Mouse (Mus musculus): Measurements from ENCODE around the gene 1700001C02Rik. TPM values are rescaled to one million over a fixed set of nuclear protein-coding genes. Genes with fewer than 3 reads are reported as not detected.

1700001C02Rik gene
- polyA plus RNA-seq, 1 experiment from 2014 or later = not detected

GRCm38 (mm10) chr5:30513111-30513510 lies 47.3 kb downstream of the 1700001C02Rik start:
- WGBS = 87% methylated on average over 8 of the region's 8 CpGs

GRCm38 (mm10) chr5:30516376-30516775 lies 50.5 kb downstream of the 1700001C02Rik start:
- Histone ChIP-seq H3K9me3 (no peaks in the 10 kb centered on the region), H3K36me3 (no peaks in the 10 kb centered on the region), H3K4me1 (peaks cover 20% of the 10 kb centered on the region), H3K27ac (peak overlapping the region; percentile 65; the same call in 1 of the 2 replicates), H3K27me3 (ENCODE audit: insufficient read depth, poor library complexity, severe bottlenecking) (no peaks in the 10 kb centered on the region), H3K4me3 (no peak overlapping the region)
- WGBS = 44% methylated on average over 7 of the region's 7 CpGs
- no peak for DNase-seq (ENCODE audit: low spot score)

More at GRCm38 (mm10) chr5:30513111-30513510, 47.3 kb downstream of the 1700001C02Rik start:
- Histone ChIP-seq H3K27me3 (ENCODE audit: insufficient read depth, poor library complexity, severe bottlenecking) (no peaks in the 10 kb centered on the region), H3K9me3 (no peaks in the 10 kb centered on the region), H3K36me3 (no peaks in the 10 kb centered on the region), H3K4me1 (peaks cover 16% of the 10 kb centered on the region), H3K27ac (no peak overlapping the region), H3K4me3 (no peak overlapping the region)
- no peak for DNase-seq (ENCODE audit: low spot score)

- Histone ChIP-seq H3K9me3 (no peaks in the 10 kb centered on the region), H3K4me3 (no peak overlapping the region), H3K27me3 (ENCODE audit: insufficient read depth, poor library complexity, severe bottlenecking) (no peaks in the 10 kb centered on the region), H3K36me3 (no peaks in the 10 kb centered on the region), H3K27ac (peak overlapping the region; percentile 59; the same call in 1 of the 2 replicates), H3K4me1 (peaks cover 20% of the 10 kb centered on the region)
- DNase-seq (ENCODE audit: low spot score) = no peak
- WGBS = 73% methylated on average over 5 of the region's 5 CpGs
Measured at GRCm38 (mm10) chr5:30518108-30518507, 52.3 kb downstream of the 1700001C02Rik start.

GRCm38 (mm10) chr5:30518547-30518946 lies 52.7 kb downstream of the 1700001C02Rik start:
- DNase-seq (ENCODE audit: low spot score) = no peak
- Histone ChIP-seq H3K4me3 (no peak overlapping the region), H3K9me3 (no peaks in the 10 kb centered on the region), H3K36me3 (no peaks in the 10 kb centered on the region), H3K27ac (peak overlapping the region; percentile 62), H3K4me1 (peaks cover 20% of the 10 kb centered on the region), H3K27me3 (ENCODE audit: insufficient read depth, poor library complexity, severe bottlenecking) (no peaks in the 10 kb centered on the region)
- 62% methylated on average over 6 of the region's 6 CpGs for WGBS

GRCm38 (mm10) chr5:30519494-30519893 lies 53.6 kb downstream of the 1700001C02Rik start:
- Histone ChIP-seq H3K4me3 (no peak overlapping the region), H3K9me3 (no peaks in the 10 kb centered on the region), H3K4me1 (peaks cover 29% of the 10 kb centered on the region), H3K27me3 (ENCODE audit: insufficient read depth, poor library complexity, severe bottlenecking) (no peaks in the 10 kb centered on the region), H3K27ac (peak overlapping the region; percentile 62; the same call in 1 of the 2 replicates), H3K36me3 (no peaks in the 10 kb centered on the region)
- 40% methylated on average over 7 of the region's 7 CpGs for WGBS
- no peak for DNase-seq (ENCODE audit: low spot score)

GRCm38 (mm10) chr5:30520214-30520732 lies 54.4 kb downstream of the 1700001C02Rik start:
- DNase-seq (ENCODE audit: low spot score) = no peak
- WGBS = 77% methylated on average over 10 of the region's 10 CpGs
- Histone ChIP-seq H3K27ac (0 out of 2 replicates have a peak overlapping the region, but pooled peaks have one; percentile 5), H3K4me1 (peaks cover 31% of the 10 kb centered on the region), H3K4me3 (no peak overlapping the region), H3K9me3 (no peaks in the 10 kb centered on the region), H3K27me3 (ENCODE audit: insufficient read depth, poor library complexity, severe bottlenecking) (no peaks in the 10 kb centered on the region), H3K36me3 (no peaks in the 10 kb centered on the region)

- H3K4me3 ChIP-seq = no peak overlapping the region
- H3K27me3 ChIP-seq (ENCODE audit: insufficient read depth, poor library complexity, severe bottlenecking) = no peaks in the 10 kb centered on the region
- H3K27ac ChIP-seq = no peak overlapping the region
- DNase-seq (ENCODE audit: low spot score) = no peak
- H3K4me1 ChIP-seq = peaks cover 48% of the 10 kb centered on the region
- H3K9me3 ChIP-seq = no peaks in the 10 kb centered on the region
- H3K36me3 ChIP-seq = no peaks in the 10 kb centered on the region
- WGBS = 90% methylated on average over 8 of the region's 8 CpGs
Measured at GRCm38 (mm10) chr5:30522406-30522805, 56.6 kb downstream of the 1700001C02Rik start.

- no peak for DNase-seq (ENCODE audit: low spot score)
- Histone ChIP-seq H3K36me3 (no peaks in the 10 kb centered on the region), H3K4me1 (peaks cover 51% of the 10 kb centered on the region), H3K27me3 (ENCODE audit: insufficient read depth, poor library complexity, severe bottlenecking) (peaks cover 5% of the 10 kb centered on the region), H3K9me3 (no peaks in the 10 kb centered on the region), H3K27ac (0 out of 2 replicates have a peak overlapping the region, but pooled peaks have one; percentile 48), H3K4me3 (no peak overlapping the region)
- WGBS = 80% methylated on average over 3 of the region's 3 CpGs
Measured at GRCm38 (mm10) chr5:30523131-30523530, 57.3 kb downstream of the 1700001C02Rik start.

GRCm38 (mm10) chr5:30524213-30524612 lies 58.4 kb downstream of the 1700001C02Rik start:
- peak overlapping the region; percentile 57; the same call in 1 of the 2 replicates for H3K27ac ChIP-seq
- DNase-seq (ENCODE audit: low spot score) = no peak
- WGBS = 36% methylated on average over 3 of the region's 3 CpGs
- H3K4me1 ChIP-seq = peaks cover 52% of the 10 kb centered on the region
- no peaks in the 10 kb centered on the region for H3K36me3 ChIP-seq
- H3K4me3 ChIP-seq = no peak overlapping the region
- peaks cover 11% of the 10 kb centered on the region for H3K27me3 ChIP-seq (ENCODE audit: insufficient read depth, poor library complexity, severe bottlenecking)
- no peaks in the 10 kb centered on the region for H3K9me3 ChIP-seq

- peak overlapping the region; percentile 73 for H3K27ac ChIP-seq
- H3K36me3 ChIP-seq = no peaks in the 10 kb centered on the region
- WGBS = 29% methylated on average over 12 of the region's 12 CpGs
- peaks cover 11% of the 10 kb centered on the region for H3K27me3 ChIP-seq (ENCODE audit: insufficient read depth, poor library complexity, severe bottlenecking)
- no peak overlapping the region for H3K4me3 ChIP-seq
- no peak for DNase-seq (ENCODE audit: low spot score)
- peaks cover 45% of the 10 kb centered on the region for H3K4me1 ChIP-seq
- H3K9me3 ChIP-seq = no peaks in the 10 kb centered on the region
Measured at GRCm38 (mm10) chr5:30525920-30526836, 60.3 kb downstream of the 1700001C02Rik start.

GRCm38 (mm10) chr5:30527129-30527528 lies 61.3 kb downstream of the 1700001C02Rik start:
- peaks cover 11% of the 10 kb centered on the region for H3K27me3 ChIP-seq (ENCODE audit: insufficient read depth, poor library complexity, severe bottlenecking)
- no peak for DNase-seq (ENCODE audit: low spot score)
- no peaks in the 10 kb centered on the region for H3K36me3 ChIP-seq
- 50% methylated on average over 5 of the region's 5 CpGs for WGBS
- peak overlapping the region; percentile 73 for H3K27ac ChIP-seq
- H3K9me3 ChIP-seq = no peaks in the 10 kb centered on the region
- peaks cover 45% of the 10 kb centered on the region for H3K4me1 ChIP-seq
- no peak overlapping the region for H3K4me3 ChIP-seq

- Histone ChIP-seq H3K36me3 (no peaks in the 10 kb centered on the region), H3K9me3 (no peaks in the 10 kb centered on the region), H3K27me3 (ENCODE audit: insufficient read depth, poor library complexity, severe bottlenecking) (peaks cover 11% of the 10 kb centered on the region), H3K27ac (no peak overlapping the region), H3K4me3 (no peak overlapping the region), H3K4me1 (peaks cover 42% of the 10 kb centered on the region)
- no peak for DNase-seq (ENCODE audit: low spot score)
- 45% methylated on average over 4 of the region's 4 CpGs for WGBS
Measured at GRCm38 (mm10) chr5:30528906-30529305, 63.1 kb downstream of the 1700001C02Rik start.

Measured in heart, embryonic 10.5 days (tissue).